Mouse (Mus musculus): ENCODE results near the gene Fam161b.

Fam161b gene

DNA sequence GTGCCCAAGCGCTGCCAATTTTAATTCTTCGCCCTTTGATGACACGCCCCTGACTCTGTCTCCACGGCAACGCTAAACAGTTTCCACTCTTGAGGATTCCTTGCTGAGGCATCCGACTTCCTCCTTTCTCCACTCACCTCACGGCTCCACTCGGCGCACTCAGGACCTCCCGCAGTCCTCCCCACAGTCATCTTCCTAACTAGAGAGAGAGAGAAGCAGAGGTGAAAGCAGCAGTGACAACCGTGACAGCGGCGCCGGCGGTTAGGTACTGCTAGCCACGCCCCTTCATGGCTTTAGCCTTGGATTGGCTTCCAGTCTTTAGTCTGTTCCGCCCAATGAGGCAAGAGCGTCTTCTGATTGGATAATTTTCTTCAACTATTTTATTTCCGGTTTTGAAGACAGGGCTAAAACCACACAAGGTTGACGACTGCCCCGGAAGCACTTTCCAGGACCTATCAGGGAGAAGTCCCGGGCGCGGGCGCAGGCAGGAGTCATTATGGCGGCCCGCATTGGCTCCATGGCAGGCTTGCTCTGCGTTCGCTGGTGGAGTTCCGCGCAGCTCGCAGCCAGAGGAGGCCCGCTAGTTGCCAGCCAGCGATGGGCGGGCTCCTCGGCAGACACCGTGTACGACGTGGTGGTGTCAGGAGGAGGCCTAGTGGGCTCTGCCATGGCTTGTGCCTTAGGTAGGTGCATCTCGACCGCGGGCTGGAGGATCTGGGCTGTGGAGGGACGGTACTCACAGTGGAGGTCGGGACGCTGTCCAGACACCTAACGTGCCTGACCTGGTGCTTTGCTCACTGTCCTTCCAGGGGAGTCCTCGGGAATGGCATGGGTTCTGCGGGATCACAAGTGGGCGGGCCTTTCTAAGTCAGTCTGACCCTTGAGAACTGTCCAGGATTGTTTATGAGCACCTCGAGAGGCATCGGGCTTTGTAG is at the start of gene Fam161b, which contains the start of gene Coq6:
Fam161b (minus strand) TSS at position 279 of the 935 bp plus-strand sequence.
Coq6 (plus strand) TSS at position 103 of the 935 bp plus-strand sequence.
- peak; percentile 98 for DNase-seq (ENCODE audit: low read depth, low spot score)

DNA sequence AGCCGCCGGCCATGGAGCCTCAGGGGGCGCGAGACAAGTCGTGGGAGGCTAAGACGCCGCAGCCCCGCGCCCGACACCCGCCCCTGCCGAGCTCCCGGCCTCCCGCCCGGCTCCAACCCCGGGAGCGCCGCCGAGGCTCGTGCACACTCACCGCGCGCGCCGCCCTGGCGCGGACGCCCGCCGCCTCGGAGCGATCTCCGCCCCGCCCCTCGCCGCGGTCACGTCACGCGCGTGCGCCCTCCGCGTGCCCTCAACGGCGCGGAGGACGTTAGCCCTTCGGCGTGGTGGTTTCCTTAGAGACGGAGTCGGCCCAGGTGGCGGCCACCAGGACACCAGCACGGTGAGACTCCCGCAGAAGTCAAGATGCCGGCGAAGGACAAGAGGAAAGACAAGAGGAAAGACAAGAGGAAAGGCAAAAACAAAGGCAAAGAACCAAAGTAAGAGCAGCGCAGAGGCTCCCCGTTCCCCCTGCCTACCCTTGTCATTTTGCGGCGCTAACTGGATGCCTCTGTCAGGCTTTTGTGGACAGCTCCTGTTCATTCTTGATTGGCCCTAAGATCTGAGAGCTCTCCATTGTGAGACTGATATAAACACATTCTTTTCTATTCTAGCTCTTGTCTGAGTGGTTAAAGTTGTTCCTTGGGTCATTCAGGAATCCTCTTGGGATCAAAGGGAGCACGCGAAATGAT is 47.3 kb upstream of the Fam161b start, which contains the start of the genes Entpd5 and Bbof1:
Entpd5 (minus strand) TSS at position 211 of the 689 bp plus-strand sequence.
Bbof1 (plus strand) TSS at position 253 of the 689 bp plus-strand sequence.
- DNase-seq (ENCODE audit: low read depth, low spot score), result peak; percentile 90

DNA sequence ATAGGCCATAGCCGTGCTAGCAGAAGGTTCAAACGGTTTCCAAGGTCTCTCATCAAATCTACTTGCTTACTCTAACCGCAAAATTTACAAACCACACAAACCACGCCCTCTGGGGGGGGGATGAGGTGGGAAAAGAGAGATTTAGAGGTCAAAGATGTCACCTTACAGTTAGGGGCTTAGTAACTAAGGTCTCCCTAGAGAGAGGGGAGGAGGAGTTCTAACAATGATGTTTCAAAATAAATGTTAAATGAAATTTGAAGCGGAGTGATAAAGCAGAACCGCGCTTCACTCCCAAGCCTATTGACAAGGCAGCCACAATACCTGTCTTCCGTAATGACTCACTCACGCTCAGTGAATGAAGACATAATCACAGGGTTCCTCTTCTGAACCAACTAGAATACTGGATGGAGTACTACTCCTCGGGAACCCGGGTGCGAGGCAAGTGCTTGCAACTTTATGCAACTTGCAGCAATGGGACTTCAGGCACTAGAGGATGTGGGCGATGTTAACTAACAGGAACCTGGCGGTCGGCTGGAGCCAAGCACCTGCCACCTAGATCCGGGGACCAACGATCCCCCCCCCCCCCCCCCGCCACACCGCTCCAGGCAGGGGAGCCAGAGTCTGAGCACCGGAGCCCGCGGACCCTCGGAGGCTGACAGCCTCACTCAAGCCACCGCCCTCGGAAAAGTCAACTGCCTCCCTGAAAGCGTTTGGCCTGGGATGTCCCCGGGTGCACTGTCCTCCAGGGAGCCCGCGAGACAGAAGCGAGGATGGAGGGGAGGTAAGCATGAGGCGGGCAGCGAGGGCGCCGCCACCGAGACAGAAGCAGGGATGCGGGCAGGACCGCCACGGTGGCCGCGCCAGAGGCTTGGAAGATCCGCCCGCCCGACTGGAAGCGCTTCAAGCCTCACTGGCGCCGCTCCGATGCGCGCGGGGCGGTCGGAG is 46.5 kb upstream of the Fam161b start:
- no peak for DNase-seq (ENCODE audit: low read depth, low spot score)

DNA sequence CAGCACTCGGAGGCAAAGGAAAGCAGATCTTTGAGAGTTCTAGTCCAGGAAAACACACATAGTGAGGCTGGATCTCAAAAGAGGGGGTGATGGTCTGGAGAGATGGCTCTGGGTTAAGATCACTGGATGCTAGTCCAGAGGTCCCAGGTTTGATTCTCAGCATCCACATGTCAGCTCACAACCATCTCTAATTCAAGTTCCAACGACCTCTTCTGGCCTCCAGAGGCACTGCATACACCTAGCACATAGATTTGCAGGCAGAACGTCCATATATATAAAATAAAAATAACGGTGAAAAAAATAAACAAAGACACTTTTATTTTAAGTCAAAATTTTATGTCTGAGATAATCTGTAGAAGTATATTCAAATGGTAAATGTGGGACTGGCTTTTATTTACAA is 45.6 kb upstream of the Fam161b start:
- DNase-seq (ENCODE audit: low read depth, low spot score), result no peak

DNA sequence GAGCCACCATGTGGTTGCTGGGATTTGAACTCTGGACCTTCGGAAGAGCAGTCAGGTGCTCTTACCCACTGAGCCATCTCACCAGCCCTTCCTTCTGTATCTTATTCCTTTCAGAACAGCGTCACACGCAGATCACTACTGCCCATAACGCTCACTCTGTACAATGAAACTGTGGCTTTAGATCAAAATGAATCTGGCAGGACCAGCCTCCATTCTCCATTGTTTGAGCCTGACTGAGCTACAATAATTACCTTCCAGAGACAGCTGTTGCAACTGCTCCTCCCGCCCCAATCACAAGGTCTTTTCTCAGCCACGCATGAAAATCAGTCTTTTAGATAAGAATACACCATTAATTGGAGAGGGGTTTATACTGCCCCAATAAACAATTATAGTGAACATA is 42.9 kb upstream of the Fam161b start:
- DNase-seq (ENCODE audit: low read depth, low spot score), result peak; percentile 29

DNA sequence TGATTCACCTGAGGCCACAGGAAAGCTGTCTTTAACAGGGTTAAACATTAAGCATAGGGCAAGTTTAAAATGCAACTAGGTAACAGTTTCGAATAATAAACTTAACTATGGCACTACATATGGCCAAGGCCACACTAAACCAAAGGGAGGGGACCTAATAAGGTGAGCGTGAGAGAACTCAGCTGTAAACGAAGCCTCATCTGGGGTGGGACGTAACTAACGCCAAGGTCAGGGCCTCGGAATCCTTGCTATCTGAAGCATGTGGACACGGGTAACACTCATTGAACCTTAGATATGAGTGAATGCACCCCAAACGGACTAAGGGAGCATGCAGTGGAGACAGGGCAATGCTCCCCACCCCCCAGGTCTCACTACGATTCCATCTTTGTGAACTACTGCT is 41.3 kb upstream of the Fam161b start:
- no peak for DNase-seq (ENCODE audit: low read depth, low spot score)

DNA sequence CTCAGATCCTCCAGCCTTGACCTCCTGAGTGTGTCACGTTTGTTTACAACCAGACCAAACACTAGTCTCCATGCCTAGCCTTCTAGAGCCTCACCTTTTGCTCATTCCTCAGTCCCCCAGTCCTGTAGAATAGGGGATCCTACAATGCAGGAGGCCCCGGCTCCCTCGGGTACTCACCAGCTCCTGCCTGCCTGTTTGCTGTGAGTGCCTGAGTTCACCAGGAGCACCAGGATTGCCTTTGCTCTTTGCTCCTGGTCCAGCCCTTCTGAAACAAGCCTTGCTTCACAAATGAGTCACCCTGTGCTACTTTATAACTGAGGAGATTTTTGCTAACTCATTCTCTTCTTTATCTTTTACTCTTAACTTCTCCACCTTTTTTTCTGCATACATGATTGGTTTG is 39.0 kb upstream of the Fam161b start:
- no peak for DNase-seq (ENCODE audit: low read depth, low spot score)

DNA sequence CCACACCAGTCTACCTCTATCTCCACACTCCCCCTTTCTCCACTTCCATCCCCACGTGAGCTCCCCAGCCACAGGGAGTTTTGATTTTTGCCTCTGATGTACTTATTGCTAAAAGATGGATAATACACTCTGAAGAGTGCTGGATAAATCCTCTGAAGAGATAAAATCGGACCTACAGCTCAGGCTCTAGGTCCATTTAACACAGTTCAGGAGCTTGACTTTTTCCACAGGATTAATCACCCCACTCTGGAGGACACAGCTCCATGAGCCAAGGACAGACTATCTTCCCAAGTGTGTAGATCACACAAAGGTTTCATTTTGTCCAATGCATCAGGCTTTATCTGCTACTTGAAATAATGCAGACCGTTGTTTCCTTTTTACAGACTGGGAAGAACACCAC is 38.4 kb upstream of the Fam161b start:
- no peak for DNase-seq (ENCODE audit: low read depth, low spot score)

DNA sequence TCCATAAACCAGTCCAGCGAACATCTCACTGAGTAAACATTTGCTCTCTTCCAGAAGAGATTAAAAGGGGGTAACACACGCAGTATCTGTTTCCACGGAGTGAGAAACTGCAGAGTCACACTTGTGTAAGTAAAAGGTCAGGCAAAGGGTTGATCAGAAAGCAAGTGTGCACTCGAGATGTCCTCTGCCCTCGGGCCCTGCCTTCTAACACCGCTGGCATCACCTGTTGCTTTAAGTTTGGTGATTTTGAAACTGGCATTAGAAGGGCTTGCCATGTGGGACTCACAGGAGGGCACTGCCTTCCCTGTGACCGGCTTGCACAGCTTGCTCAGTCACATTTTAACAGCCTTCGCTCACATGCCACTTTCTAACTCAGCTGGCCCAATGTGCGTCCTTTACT is 38.0 kb upstream of the Fam161b start:
- DNase-seq (ENCODE audit: low read depth, low spot score), result no peak

DNA sequence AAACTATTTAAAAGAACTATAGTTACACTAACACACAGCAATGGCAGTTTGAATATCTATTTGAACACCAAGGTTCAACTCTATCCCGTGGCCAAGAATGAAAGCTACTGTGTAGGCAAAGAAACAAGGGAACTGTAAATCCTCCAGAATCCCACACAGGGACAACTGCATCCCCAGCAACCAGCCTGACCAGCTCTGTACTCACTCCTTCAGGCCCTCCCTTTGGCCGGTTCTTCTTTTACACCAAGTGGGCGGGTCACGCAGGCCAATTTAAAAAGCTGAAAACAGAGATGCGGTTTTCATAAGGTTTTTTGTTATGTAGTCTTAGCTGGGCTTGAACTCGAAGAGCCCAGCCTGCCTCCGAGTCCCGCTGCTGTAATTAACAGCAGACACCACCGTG is 37.5 kb upstream of the Fam161b start:
- no peak for DNase-seq (ENCODE audit: low read depth, low spot score)

DNA sequence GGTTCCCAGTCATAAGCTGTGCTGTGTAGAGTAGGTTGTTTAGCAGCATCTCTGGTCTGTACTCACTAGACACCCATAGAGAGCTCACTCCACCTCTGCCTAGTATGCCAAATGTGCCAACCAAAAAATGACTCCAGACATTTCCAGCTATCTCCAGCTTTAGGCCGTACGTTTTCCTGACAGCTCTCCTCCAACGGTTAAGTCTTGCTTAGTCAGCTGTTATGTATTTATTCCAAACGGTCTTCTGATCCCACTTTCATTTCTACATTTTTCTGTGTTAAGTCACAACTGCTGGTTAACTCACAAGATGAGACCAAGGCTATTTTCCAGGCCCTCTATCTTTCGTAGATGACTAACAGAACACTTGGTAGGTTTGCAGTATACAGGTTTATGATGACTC is 37.0 kb upstream of the Fam161b start:
- DNase-seq (ENCODE audit: low read depth, low spot score), result no peak

DNA sequence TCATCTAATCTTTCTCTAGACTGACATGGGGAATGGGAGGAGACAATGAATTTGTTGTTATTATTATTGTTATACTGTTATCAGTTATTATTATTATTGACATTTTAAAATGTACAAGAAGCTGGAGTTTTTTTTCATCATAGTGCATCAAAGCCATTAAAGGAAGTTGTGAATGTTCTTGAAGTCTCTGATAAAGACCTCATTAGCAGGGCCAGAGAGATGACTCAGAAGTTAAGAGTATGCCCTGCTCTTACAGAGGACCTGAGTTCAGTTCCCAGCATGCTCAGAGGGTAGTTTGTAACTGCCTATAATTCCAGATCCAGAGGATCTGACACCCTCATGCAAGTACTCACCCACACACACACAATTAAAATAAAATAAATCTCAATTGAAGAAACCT is 36.1 kb upstream of the Fam161b start:
- DNase-seq (ENCODE audit: low read depth, low spot score), result no peak

DNA sequence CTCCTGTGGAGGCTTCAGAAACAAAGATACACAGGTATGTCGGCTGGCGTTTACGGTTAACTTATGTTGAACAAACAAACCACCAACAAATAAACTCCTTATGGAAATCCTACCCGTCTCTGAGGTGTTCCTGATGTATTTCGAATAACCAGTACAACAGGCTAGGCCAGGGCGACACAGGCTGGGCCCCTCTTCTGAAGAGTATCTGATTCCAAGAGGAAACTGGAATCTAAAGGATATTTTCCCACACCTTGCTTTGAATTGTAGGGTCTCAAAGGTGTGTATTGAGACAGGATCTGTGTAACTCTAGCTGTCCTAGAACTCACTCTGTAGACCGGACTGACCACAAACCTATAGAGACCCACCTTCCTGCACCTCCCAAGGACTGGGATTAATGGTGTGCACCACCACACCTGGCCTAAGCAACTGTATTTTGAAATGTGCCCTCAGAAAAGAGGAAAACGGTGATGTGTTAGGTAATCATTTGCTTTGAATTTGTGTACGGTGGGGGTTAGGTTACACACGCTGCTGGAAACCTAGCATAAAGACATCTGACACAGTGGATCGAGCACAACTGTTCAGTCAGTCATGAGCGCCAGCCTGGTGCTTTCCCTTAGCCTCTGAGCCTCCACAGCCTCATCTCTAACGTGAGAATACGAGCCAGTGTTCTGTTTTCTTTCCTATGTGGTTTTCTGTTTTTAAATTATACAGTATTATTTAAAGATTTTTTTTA is 35.5 kb upstream of the Fam161b start:
- no peak for DNase-seq (ENCODE audit: low read depth, low spot score)

DNA sequence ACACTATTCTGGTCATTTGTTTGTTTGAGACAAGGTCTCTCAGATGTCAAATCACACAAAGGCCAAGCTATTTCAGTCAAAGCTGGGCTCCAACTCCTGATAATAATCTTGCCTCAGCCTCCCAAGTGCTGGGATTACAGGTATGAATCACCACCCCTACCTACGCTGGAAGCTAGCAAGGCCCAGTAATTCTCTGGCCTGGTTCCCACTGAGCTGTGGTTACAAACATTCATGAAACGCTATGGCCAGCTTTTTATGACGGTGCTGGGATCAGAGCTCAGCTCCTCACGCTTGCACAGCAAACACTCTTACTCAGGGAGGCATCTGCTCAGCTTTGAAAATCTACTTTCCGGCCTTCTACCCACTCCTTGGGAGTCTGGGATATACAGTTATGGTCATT is 32.2 kb upstream of the Fam161b start:
- DNase-seq (ENCODE audit: low read depth, low spot score), result no peak

DNA sequence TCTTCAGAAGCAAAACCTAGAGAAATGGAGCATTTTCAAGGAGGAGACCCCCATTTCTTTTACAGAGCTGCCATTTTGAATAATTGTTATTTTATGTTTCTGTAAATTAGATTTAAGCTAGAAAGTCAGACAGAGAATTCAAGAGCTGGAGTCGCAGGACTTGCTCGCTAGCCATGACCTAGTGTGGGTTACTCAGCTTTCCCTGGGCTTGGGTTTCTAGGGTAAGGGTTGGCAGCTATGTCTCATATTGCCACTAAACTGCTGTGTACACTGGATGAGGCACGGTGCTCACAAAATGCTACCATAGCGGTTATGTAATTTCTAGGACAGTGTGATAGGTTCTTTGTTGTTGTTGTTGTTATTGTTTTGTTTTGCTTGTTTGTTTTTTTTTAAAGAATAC is 31.0 kb upstream of the Fam161b start:
- DNase-seq (ENCODE audit: low read depth, low spot score), result no peak

DNA sequence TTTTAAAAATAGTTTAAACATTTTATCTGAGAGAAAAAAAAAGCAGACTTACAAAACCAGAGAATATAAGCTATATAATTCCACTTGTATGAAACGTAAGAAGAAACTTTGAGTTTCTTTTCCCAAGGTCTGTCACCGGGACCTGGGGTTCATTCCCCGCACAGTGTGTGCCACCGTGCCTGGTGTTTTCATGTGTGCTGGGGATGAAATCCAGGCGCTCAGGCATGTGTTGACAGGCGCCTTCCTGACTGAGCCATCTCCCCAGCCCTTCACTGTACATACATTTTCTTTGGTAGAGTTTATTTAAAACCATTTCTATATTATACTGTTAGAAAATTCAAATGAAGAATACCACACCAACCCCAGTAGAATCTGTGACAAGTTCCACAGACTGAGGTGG is 28.7 kb upstream of the Fam161b start:
- no peak for DNase-seq (ENCODE audit: low read depth, low spot score)

DNA sequence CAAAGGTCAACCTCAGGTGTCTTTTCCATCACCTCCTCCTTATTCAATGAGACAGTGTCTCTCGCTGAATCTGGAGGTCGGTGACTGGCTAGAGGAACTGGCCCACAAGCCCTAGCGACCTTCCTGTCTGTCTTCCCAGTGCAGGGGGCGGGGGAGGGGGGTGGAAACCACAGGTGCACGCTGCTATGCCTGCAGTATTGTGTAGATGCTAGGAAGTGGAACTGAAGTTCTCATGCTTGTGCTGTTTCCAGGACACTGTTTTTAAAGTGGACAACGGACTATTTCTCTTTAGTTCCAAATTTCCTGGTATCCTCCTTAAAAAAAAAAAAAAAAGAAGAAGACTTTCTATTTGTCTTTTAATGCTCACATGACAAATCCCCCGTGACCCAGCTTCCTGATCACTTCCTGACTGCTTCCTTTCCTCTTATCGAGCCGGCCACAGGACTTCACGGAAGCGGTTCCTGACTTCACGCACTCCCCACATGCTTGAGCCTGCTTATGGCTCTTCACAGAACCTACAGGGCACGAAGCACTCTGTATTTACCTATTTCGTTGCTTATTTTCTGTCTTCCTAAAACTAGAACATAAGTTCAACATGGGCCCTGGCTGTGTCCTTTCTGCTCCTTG is 27.3 kb upstream of the Fam161b start:
- no peak for DNase-seq (ENCODE audit: low read depth, low spot score)

DNA sequence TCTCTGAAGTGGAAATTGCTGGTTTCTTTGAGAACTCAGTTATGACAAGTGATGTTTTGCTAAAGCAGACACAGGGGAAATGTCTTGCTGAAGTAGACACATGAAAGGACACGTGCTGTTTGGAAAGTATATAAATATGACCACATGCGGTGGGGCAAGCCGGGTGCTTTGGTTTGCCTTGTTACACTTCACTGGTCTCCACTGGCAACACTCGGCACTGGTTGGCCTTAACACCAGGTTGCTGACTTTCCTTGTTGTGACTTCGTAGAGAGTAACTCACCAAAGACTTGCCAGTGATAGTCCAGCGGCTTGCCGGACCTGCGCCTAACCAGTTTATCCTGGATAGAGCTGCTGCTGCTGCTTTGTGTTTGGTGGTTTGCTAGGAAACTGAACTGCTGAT is 26.5 kb upstream of the Fam161b start:
- no peak for DNase-seq (ENCODE audit: low read depth, low spot score)

DNA sequence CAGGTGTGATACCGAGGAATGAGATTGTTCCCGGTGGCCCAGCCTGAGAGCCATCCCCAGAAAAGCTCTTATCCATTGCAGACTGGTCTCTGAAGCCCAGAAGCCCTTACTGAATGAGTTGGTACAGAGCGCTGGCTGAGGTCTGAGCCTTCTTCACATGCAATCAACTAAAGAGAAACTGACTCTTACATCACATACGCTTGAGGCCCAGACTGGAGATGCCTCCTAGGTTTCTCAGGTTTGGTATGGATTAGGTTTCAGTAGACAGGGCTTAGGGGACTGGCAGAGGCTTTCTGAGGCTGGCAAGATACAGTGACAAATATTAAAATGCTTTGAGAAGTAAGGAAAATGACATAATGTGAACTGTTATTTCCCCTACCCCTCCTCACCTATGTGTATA is 23.8 kb upstream of the Fam161b start:
- DNase-seq (ENCODE audit: low read depth, low spot score), result no peak

DNA sequence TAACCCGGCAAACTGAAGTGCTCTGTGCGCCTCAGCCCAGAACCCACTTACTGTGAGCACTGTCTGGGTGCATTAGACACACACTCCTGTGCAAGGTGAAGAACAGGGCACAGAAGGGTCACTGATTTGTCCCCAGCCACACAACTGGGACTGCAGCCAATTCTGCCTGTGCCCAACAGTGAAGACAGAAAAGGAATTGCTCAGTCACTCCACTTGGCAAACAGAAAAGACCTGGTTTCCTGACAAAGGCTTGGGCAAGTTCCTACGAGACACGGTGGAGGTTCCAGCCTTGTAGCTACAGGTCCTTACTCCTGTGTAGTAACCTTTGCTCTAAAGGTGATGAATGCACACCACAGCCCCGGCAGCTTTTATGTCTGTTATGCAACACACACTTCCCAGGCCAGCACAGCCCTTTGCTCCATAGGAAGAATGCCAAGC is 23.0 kb upstream of the Fam161b start:
- DNase-seq (ENCODE audit: low read depth, low spot score), result no peak

Measured in retina, postnatal 7 days (tissue).